ENCODE assay signal across 26 mouse cellular contexts in the genomic region with DNA sequence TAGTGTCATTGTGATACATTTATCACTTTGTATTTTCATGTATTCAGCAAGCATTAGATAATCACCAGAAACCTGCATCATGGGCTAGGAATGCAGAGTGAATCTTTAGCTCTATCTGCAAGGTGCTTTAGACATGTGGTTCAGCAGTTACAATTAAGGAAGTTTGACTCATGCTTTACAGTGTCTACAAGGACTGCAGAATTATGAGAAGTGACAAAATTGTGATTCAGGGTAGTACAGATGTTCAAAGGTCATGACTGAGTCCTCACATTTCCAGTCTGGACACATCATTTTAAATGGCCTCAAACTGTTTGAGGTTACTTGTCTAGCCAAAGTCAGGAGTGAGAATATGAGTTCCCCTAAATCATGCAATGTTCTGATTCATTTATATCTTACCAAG.
"Had no signal": no experiment of that assay in that cellular context is flagged by ENCODE, and none has a peak within 500 bp of the region (broad histone marks: within the 10 kb centered on the region; RNA-seq: fewer than 3 reads in every experiment).

No protein-coding gene starts in this region.

- ATAC-seq: hindbrain, embryonic 16.5 days; inflammation-experienced regulatory T-cells, adult 6 months; intestine, embryonic 15.5 days; intestine, postnatal 0 days; liver, embryonic 12.5 days had no signal

- H3K9me3 ChIP-seq: heart, embryonic 10.5 days; heart, embryonic 12.5 days; hindbrain, embryonic 10.5 days; hindbrain, embryonic 12.5 days; intestine, embryonic 15.5 days; limb, embryonic 13.5 days; limb, embryonic 15.5 days; liver, embryonic 12.5 days had no signal

- H3K27ac ChIP-seq: gastrocnemius, adult 2 months; heart, embryonic 10.5 days; hindbrain, embryonic 10.5 days; hindbrain, embryonic 12.5 days; hindbrain, embryonic 14.5 days; intestine, embryonic 15.5 days; limb, embryonic 13.5 days; limb, embryonic 15.5 days; liver, embryonic 12.5 days; liver, embryonic 14.5 days had no signal

- H3K27me3 ChIP-seq: heart, embryonic 12.5 days; hindbrain, embryonic 12.5 days; intestine, embryonic 15.5 days; limb, embryonic 13.5 days; limb, embryonic 15.5 days; liver, embryonic 12.5 days had no signal

- H3K9ac ChIP-seq: heart, embryonic 12.5 days; hindbrain, embryonic 12.5 days; hindbrain, embryonic 14.5 days; intestine, embryonic 15.5 days; limb, embryonic 13.5 days; limb, embryonic 15.5 days; liver, embryonic 12.5 days; liver, embryonic 14.5 days had no signal

- H3K36me3 ChIP-seq: heart, embryonic 10.5 days; heart, embryonic 12.5 days; hindbrain, embryonic 10.5 days; hindbrain, embryonic 12.5 days; intestine, embryonic 15.5 days; limb, embryonic 13.5 days; limb, embryonic 15.5 days; liver, embryonic 12.5 days had no signal

- H3K4me3 ChIP-seq: gastrocnemius, adult 2 months; heart, embryonic 10.5 days; heart, embryonic 12.5 days; hindbrain, embryonic 10.5 days; hindbrain, embryonic 12.5 days; intestine, embryonic 15.5 days; limb, embryonic 13.5 days; limb, embryonic 15.5 days; liver, embryonic 12.5 days had no signal

- DNase-seq: gastrocnemius, adult 2 months; gastrocnemius, postnatal 10 days; gastrocnemius, postnatal 25 days; heart, adult 18-20 months; heart, postnatal 10 days; heart, postnatal 4 days; kidney, adult 18-20 months; kidney, adult 8-10 months; kidney, postnatal 14 days; kidney, postnatal 36 days; layer of hippocampus, adult 9-11 months; layer of hippocampus, postnatal 36 days; left cerebral cortex, postnatal 4 days had no signal

- H3K4me1 ChIP-seq: heart, embryonic 10.5 days; heart, embryonic 12.5 days; hindbrain, embryonic 10.5 days; hindbrain, embryonic 12.5 days; intestine, embryonic 15.5 days; limb, embryonic 13.5 days; limb, embryonic 15.5 days; liver, embryonic 12.5 days had no signal

- H3K4me2 ChIP-seq: heart, embryonic 12.5 days; hindbrain, embryonic 12.5 days; hindbrain, embryonic 14.5 days; intestine, embryonic 15.5 days; limb, embryonic 13.5 days; limb, embryonic 15.5 days; liver, embryonic 12.5 days had no signal
